Mouse (Mus musculus): ENCODE data around the gene Mical1. TPM values are rescaled to one million over a fixed set of nuclear protein-coding genes. Genes with fewer than 3 reads are reported as not detected.
A peak's percentile ranks its signal among the peaks of the same experiment; 100 is the strongest.

Mical1 gene
- polyA plus RNA-seq, 1 experiment from 2014 or later, result 27.9 TPM

DNA sequence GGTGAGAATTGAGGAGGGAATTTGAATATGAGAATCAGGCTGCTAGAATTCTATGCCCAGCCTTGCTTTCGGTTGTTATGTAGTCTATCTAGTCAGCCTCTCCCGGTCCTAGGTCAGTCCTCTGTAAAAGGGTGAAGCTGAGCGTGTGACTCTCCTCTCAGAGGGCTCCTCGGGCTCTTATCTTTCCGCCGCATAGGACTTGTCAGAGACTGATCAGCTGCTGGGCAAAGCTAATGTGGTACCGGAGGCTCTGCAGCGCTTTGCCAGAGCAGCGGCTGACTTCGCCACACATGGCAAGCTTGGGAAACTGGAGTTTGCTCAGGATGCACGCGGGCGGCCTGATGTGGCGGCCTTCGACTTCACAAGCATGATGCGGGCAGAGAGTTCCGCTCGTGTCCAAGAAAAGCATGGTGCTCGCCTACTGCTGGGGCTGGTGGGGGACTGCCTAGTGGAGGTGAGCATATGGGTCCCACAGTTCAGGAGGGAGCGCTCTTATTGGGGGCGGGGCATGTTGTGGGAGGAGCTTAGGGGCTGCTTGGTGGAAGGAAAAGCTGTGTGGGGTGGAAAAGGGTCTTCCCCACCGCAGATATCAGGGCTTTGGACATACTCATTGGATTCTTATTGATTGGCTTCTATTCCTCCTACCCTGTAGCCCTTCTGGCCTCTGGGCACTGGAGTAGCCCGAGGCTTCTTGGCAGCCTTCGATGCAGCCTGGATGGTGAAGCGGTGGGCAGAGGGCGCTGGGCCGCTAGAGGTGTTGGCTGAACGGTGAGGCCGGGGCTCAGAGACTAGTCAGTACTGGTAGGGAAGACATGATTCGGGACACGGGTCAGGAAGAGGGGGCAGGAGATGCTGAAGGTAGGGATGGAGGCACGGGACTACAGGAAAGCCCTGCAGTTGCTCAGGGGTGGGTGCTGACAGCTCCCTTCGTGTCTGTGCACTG, 5.1 kb downstream of the Mical1 start:
- Histone ChIP-seq H3K4me2 (replicated peaks; ENCODE audit: low read depth, low read length) (no peak overlapping the region), H3K4me1 (ENCODE audit: insufficient read depth, low read depth, low read length) (peaks cover 10% of the 10 kb centered on the region; the same call in 1 of the 2 replicates), H3K9ac (replicated peaks; ENCODE audit: low read depth) (no peak overlapping the region), H3K9me3 (ENCODE audit: low read length) (no peaks in the 10 kb centered on the region), H3K27me3 (replicated peaks; ENCODE audit: insufficient read depth, low read length) (no peaks in the 10 kb centered on the region), H3K27ac (ENCODE audit: low read length) (no peak overlapping the region), H3K36me3 (ENCODE audit: insufficient read depth, low read length) (peaks cover 18% of the 10 kb centered on the region; the same call in 1 of the 2 replicates), H3K4me3 (ENCODE audit: low read depth, low read length) (no peak overlapping the region)
- ATAC-seq (no peak), DNase-seq (ENCODE audit: low spot score) (no peak)
- 66% methylated on average over 33 of the region's 33 CpGs for WGBS
- TF ChIP-seq EP300 (IDR thresholded peaks at IDR 0.05) (no peak), CTCF (IDR thresholded peaks at IDR 0.05) (no peak)

DNA sequence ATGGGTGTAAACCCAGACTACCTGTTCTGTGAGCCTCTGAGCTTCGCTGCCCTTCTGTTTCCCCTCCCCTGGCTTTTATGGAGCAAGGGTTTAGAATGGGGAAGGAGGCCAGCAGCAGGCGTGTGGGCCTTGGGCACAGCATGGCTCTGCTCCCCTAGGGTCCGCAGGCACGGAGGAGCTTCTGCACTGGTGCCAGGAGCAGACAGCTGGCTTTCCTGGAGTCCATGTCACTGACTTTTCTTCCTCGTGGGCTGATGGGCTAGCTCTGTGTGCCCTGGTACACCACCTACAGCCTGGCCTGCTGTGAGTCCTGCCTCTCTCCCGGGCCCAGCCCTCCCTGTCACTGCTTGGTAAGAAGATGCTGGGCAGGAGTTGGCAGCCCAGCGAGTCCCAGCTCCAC, 6.3 kb downstream of the Mical1 start:
- WGBS, result 91% methylated on average over 7 of the region's 7 CpGs

DNA sequence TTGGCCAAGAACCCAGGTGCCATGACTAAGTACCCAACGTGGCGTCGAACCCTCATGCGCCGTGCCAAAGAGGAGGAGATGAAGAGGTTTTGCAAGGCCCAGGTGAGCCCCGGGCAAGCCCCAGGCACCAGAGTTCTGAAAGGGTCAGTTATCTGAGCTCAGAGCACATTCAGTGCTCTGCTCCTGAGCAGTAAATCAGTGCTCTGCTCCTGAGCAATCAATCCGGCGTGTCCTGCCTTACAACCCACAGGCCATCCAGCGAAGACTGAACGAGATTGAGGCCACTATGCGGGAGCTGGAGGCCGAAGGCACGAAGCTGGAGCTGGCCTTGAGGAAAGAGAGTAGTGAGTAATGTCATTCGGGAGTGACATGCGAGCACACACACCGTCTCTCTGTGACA, 9.7 kb downstream of the Mical1 start:
- no peak overlapping the region for H3K9ac ChIP-seq (replicated peaks; ENCODE audit: low read depth)
- no peaks in the 10 kb centered on the region for H3K9me3 ChIP-seq (ENCODE audit: low read length)
- H3K36me3 ChIP-seq (ENCODE audit: insufficient read depth, low read length), result peaks cover 29% of the 10 kb centered on the region
- peaks cover 5% of the 10 kb centered on the region; the same call in 1 of the 2 replicates for H3K4me1 ChIP-seq (ENCODE audit: insufficient read depth, low read depth, low read length)
- no peak overlapping the region for H3K4me3 ChIP-seq (ENCODE audit: low read depth, low read length)
- ATAC-seq (no peak), DNase-seq (ENCODE audit: low spot score) (no peak)
- no peak overlapping the region for H3K4me2 ChIP-seq (replicated peaks; ENCODE audit: low read depth, low read length)
- 88% methylated on average over 16 of the region's 16 CpGs for WGBS
- TF ChIP-seq CTCF (IDR thresholded peaks at IDR 0.05), result no peak
- TF ChIP-seq EP300 (IDR thresholded peaks at IDR 0.05), result no peak
- no peak overlapping the region for H3K27ac ChIP-seq (ENCODE audit: low read length)
- H3K27me3 ChIP-seq (replicated peaks; ENCODE audit: insufficient read depth, low read length), result no peaks in the 10 kb centered on the region

More for the DNA sequence above, 6.3 kb downstream of the Mical1 start:
- ATAC-seq (no peak), DNase-seq (ENCODE audit: low spot score) (no peak)
- no peak for TF ChIP-seq EP300 (IDR thresholded peaks at IDR 0.05)
- no peak for TF ChIP-seq CTCF (IDR thresholded peaks at IDR 0.05)
- Histone ChIP-seq H3K9ac (replicated peaks; ENCODE audit: low read depth) (no peak overlapping the region), H3K4me2 (replicated peaks; ENCODE audit: low read depth, low read length) (no peak overlapping the region), H3K9me3 (ENCODE audit: low read length) (no peaks in the 10 kb centered on the region), H3K36me3 (ENCODE audit: insufficient read depth, low read length) (peaks cover 24% of the 10 kb centered on the region), H3K27me3 (replicated peaks; ENCODE audit: insufficient read depth, low read length) (no peaks in the 10 kb centered on the region), H3K4me1 (ENCODE audit: insufficient read depth, low read depth, low read length) (peaks cover 2% of the 10 kb centered on the region; the same call in 1 of the 2 replicates), H3K27ac (ENCODE audit: low read length) (no peak overlapping the region), H3K4me3 (ENCODE audit: low read depth, low read length) (no peak overlapping the region)

DNA sequence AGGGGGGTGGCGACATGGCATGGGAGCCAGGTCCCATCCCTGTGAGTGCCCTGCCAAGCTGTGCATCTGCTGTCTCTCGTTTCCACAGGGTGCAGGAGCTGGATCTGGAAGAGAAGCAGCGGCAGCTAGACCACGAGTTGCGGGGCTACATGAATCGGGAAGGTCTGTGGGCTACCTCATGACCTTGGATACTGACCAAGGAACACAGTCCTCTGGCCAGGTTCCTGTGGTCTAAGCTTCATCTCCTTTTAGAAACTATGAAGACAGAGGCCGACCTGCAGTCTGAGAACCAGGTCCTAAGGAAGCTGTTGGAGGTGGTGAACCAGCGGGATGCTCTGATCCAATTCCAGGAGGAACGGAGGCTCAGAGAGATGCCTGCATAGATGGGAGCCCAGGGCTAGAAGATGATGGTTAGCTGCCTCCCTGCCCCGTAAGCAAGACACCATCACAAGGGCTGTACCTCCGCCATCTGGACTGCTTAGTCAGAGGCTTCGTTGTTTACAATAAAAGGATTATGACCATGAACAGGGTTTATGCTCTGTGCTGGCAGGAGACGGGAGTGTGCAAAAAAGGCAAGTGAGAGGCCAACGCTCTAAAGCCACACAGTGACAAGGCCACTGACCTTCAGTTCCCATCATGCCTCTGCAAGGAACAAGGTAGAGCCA, 10.5 kb downstream of the Mical1 start:
- TF ChIP-seq EP300 (IDR thresholded peaks at IDR 0.05) (no peak), CTCF (IDR thresholded peaks at IDR 0.05) (no peak)
- no peak overlapping the region for H3K4me3 ChIP-seq (ENCODE audit: low read depth, low read length)
- WGBS, result 81% methylated on average over 14 of the region's 14 CpGs
- H3K9ac ChIP-seq (replicated peaks; ENCODE audit: low read depth), result no peak overlapping the region
- no peak for ATAC-seq
- no peaks in the 10 kb centered on the region for H3K27me3 ChIP-seq (replicated peaks; ENCODE audit: insufficient read depth, low read length)
- H3K4me2 ChIP-seq (replicated peaks; ENCODE audit: low read depth, low read length), result no peak overlapping the region
- peaks cover 29% of the 10 kb centered on the region for H3K36me3 ChIP-seq (ENCODE audit: insufficient read depth, low read length)
- DNase-seq (ENCODE audit: low spot score), result no peak
- H3K27ac ChIP-seq (ENCODE audit: low read length), result no peak overlapping the region
- no peaks in the 10 kb centered on the region for H3K9me3 ChIP-seq (ENCODE audit: low read length)
- peaks cover 5% of the 10 kb centered on the region; the same call in 1 of the 2 replicates for H3K4me1 ChIP-seq (ENCODE audit: insufficient read depth, low read depth, low read length)

DNA sequence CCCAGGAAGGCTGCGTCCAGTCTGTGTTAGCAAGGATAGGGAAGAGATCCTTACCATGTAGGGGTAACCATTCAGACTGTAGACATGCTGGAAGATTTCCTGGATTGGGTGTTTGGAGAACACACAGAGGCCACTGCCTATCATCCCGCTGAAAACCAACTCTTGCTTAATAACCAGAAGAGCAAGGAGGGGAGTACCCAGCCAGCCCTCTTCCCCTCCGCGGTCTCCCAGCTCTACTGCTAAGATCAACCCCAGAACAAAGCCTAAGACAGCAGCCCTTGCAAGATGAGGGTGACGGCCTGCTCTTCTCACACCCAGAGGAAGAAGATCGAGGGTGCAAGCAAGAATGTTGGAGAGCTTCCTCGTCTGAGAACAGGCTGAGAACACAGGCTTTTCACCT, 12.8 kb downstream of the Mical1 start:
- DNase-seq (ENCODE audit: low spot score), result peak; percentile 66
- no peaks in the 10 kb centered on the region for H3K9me3 ChIP-seq (ENCODE audit: low read length)

DNA sequence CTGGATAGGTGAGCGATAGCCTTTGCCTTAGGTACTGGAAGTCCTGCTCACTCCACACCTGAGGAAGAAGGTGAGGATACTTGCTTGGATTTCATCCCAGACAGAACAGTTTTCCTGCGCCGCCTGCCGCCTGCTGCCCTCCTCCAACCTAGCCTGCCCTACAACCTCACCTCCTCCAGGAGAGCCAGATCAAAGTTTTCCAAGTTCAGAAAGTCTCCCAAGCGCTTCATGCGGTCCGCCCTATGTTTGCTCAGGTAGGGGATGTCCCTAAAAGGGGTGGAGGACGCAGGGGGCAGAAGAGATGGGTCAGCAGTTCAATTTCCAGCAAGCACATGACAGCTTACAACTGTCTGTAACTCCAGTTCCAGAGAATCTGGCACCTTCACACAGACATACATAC, 13.2 kb downstream of the Mical1 start:
- Histone ChIP-seq H3K27me3 (replicated peaks; ENCODE audit: insufficient read depth, low read length) (no peaks in the 10 kb centered on the region), H3K36me3 (ENCODE audit: insufficient read depth, low read length) (peaks cover 27% of the 10 kb centered on the region), H3K4me3 (ENCODE audit: low read depth, low read length) (peak overlapping the region; percentile 68), H3K9ac (replicated peaks; ENCODE audit: low read depth) (peak overlapping the region; percentile 54), H3K4me1 (ENCODE audit: insufficient read depth, low read depth, low read length) (peaks cover 5% of the 10 kb centered on the region; the same call in 1 of the 2 replicates), H3K9me3 (ENCODE audit: low read length) (no peaks in the 10 kb centered on the region), H3K4me2 (replicated peaks; ENCODE audit: low read depth, low read length) (peak overlapping the region; percentile 98), H3K27ac (ENCODE audit: low read length) (peak overlapping the region; percentile 80; the same call in 1 of the 2 replicates)
- peak; percentile 21; the same call in 1 of the 2 replicates for TF ChIP-seq CTCF (IDR thresholded peaks at IDR 0.05)
- no peak for TF ChIP-seq EP300 (IDR thresholded peaks at IDR 0.05)
- peak; percentile 29 for DNase-seq (ENCODE audit: low spot score)
- 20% methylated on average over 8 of the region's 8 CpGs for whole genome bisulfite sequencing
- ATAC-seq, result 0 out of 2 replicates have a peak, but pooled peaks have one; percentile 1

More for the DNA sequence above, 12.8 kb downstream of the Mical1 start:
- H3K36me3 ChIP-seq (ENCODE audit: insufficient read depth, low read length), result peaks cover 29% of the 10 kb centered on the region
- TF ChIP-seq CTCF (IDR thresholded peaks at IDR 0.05) (no peak), EP300 (IDR thresholded peaks at IDR 0.05) (no peak)
- 22% methylated on average over 7 of the region's 7 CpGs for WGBS
- H3K4me2 ChIP-seq (replicated peaks; ENCODE audit: low read depth, low read length), result peak overlapping the region; percentile 98
- H3K4me3 ChIP-seq (ENCODE audit: low read depth, low read length), result peak overlapping the region; percentile 68
- peaks cover 5% of the 10 kb centered on the region; the same call in 1 of the 2 replicates for H3K4me1 ChIP-seq (ENCODE audit: insufficient read depth, low read depth, low read length)
- H3K27ac ChIP-seq (ENCODE audit: low read length), result no peak overlapping the region
- no peaks in the 10 kb centered on the region for H3K27me3 ChIP-seq (replicated peaks; ENCODE audit: insufficient read depth, low read length)
- no peak for ATAC-seq
- H3K9ac ChIP-seq (replicated peaks; ENCODE audit: low read depth), result no peak overlapping the region
